Mouse (Mus musculus): ENCODE data around the gene Ccl22. TPM values are rescaled to one million over a fixed set of nuclear protein-coding genes. Genes with fewer than 3 reads are reported as not detected.

The Ccl22 gene
- polyA plus RNA-seq, 1 experiment from 2014 or later: not detected

DNA sequence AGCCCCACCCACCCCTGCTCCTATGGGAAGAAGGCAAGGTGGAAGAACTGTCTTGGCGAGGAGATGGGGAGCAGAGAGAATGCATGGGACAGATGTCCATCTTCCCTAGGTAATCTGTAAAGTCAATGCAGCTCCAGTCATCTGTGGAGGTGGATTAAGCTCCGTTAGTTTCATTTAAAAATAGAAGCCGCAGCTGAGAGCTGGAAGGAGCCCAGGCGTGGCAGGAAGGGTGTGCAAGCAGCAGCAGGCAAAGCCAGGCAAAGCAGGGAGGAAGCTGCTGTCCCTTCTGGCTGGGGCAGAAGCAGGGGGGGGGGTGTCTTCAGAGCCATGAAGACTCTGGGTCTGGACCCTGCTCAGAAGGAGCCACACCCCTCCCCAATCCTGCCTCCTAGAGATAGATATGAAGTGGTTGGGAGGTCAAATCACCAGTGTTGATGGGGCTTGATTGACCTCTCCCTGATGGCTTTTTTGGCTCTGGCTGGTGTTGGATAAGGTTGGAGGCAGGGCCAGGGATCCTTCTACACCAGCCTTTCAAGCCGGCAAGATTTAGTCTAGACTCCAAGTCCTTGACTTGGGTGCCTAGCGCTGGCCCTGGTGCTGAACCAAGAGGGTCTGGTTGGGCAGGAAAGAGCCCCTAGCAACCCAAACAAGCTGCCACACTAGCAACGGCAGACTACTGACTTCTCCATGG is 55.0 kb downstream of the Ccl22 start:
- no peaks in the 10 kb centered on the region for H3K27me3 ChIP-seq (replicated peaks)

More for the DNA sequence above, 55.0 kb downstream of the Ccl22 start:
- H3K27ac ChIP-seq (replicated peaks): no peak overlapping the region
- no peak overlapping the region for H3K4me2 ChIP-seq
- H3K4me3 ChIP-seq (replicated peaks): no peak overlapping the region
- 68% methylated on average over 7 of the region's 7 CpGs for WGBS
- H3K36me3 ChIP-seq: no peaks in the 10 kb centered on the region
- H3K4me1 ChIP-seq: no peaks in the 10 kb centered on the region
- no peaks in the 10 kb centered on the region for H3K9me3 ChIP-seq (replicated peaks)
- no peak overlapping the region for H3K9ac ChIP-seq (replicated peaks)
- no peak for ATAC-seq (ENCODE audit: low FRiP score)

Other genes starting within 250 kb of the Ccl22 start
- gene Cpne2, start 212.6 kb upstream of the Ccl22 start, polyA plus RNA-seq (2015; fragmentation: Nextera tagmentation; extraction: Ambion mirVana): 25.6 and 29.9 TPM in 2 replicates
- 50.0 and 50.2 TPM in 2 replicates for gene Rspry1, start 143.7 kb upstream of the Ccl22 start, polyA plus RNA-seq (2015; fragmentation: Nextera tagmentation; extraction: Ambion mirVana)
- 66.6 and 70.5 TPM in 2 replicates for gene Fam192a, start 143.6 kb upstream of the Ccl22 start, polyA plus RNA-seq (2015; fragmentation: Nextera tagmentation; extraction: Ambion mirVana)
- gene Arl2bp, start 79.0 kb upstream of the Ccl22 start, polyA plus RNA-seq (2015; fragmentation: Nextera tagmentation; extraction: Ambion mirVana): 179 and 182 TPM in 2 replicates
- 3.9 and 8.6 TPM in 2 replicates for gene Pllp, start 49.3 kb upstream of the Ccl22 start, polyA plus RNA-seq (2015; fragmentation: Nextera tagmentation; extraction: Ambion mirVana)
- 56.7 and 57.0 TPM in 2 replicates for gene Cx3cl1, start 26.4 kb downstream of the Ccl22 start, polyA plus RNA-seq (2015; fragmentation: Nextera tagmentation; extraction: Ambion mirVana)
- 0.92 and 1.1 TPM in 2 replicates for gene Ccl17, start 64.9 kb downstream of the Ccl22 start, polyA plus RNA-seq (2015; fragmentation: Nextera tagmentation; extraction: Ambion mirVana)
- 61.4 and 66.6 TPM in 2 replicates for gene Coq9, start 92.7 kb downstream of the Ccl22 start, polyA plus RNA-seq (2015; fragmentation: Nextera tagmentation; extraction: Ambion mirVana)
- 177 and 195 TPM in 2 replicates for gene Ciapin1, start 92.8 kb downstream of the Ccl22 start, polyA plus RNA-seq (2015; fragmentation: Nextera tagmentation; extraction: Ambion mirVana)
- gene Polr2c, start 111.9 kb downstream of the Ccl22 start, polyA plus RNA-seq (2015; fragmentation: Nextera tagmentation; extraction: Ambion mirVana): 117 and 122 TPM in 2 replicates
- gene Dok4, start 130.7 kb downstream of the Ccl22 start, polyA plus RNA-seq (2015; fragmentation: Nextera tagmentation; extraction: Ambion mirVana): 100 and 116 TPM in 2 replicates
- 6.2 and 13.2 TPM in 2 replicates for gene Ccdc102a, start 172.5 kb downstream of the Ccl22 start, polyA plus RNA-seq (2015; fragmentation: Nextera tagmentation; extraction: Ambion mirVana)
- 0.28 and 1.3 TPM in 2 replicates for gene Adgrg5, start 178.1 kb downstream of the Ccl22 start, polyA plus RNA-seq (2015; fragmentation: Nextera tagmentation; extraction: Ambion mirVana)
- 80.9 and 96.9 TPM in 2 replicates for gene Adgrg1, start 229.2 kb downstream of the Ccl22 start, polyA plus RNA-seq (2015; fragmentation: Nextera tagmentation; extraction: Ambion mirVana)

All from neural tube, embryonic 15.5 days (tissue).